Mouse (Mus musculus) cortical plate, adult 2 months (tissue): ENCODE results near the gene Kank4.

Experiments used
- CTCF ChIP-seq: fragments of 200-500 bp; IDR thresholded peaks from 2 replicates; pipeline ENCODE4 v1.5.1; 2011; ENCODE audit warnings: mild to moderate bottlenecking, control low read depth, low read length; ENCODE audit not compliant: insufficient read depth; ENCODE audit errors: extremely low read depth
- POLR2A ChIP-seq: fragments of 200-500 bp; IDR thresholded peaks from 2 replicates; pipeline ENCODE4 v1.6.1; 2011; ENCODE audit warnings: mild to moderate bottlenecking, low read length, control low read depth; ENCODE audit not compliant: insufficient read depth; ENCODE audit errors: extremely low read depth

DNA sequence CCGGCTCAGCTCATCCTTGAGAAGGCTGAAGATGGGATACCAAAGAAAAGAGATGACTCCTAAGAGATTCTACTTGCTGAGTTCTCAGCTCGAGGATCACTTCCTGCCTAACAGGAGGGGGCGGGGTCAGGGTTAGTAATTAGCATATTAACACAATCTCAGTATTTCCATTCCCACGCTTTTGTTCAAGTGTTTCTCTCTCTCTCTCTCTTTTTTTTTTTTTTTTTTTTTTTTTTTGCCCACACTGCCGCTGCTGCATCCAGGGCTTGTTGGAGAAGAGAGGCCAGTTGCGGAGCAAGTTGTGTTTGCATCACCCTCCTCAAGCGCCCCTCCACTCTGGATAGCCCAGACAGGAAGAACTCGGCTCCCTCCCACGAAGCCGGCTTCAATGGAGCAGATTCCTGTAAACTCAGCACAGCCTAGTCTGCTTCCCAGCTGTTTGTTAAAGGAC, 27.5 kb downstream of the Kank4 start:
- TF ChIP-seq CTCF: no peak
- no peak for TF ChIP-seq POLR2A
